Mouse (Mus musculus): ENCODE measurements at regions not wholly inside any gene's neighbourhood (a gene's known extent, or its start where the extent isn't known, plus 50 kb on each side); places are given as distances from the start of the nearest gene placed in this dataset.

DNA sequence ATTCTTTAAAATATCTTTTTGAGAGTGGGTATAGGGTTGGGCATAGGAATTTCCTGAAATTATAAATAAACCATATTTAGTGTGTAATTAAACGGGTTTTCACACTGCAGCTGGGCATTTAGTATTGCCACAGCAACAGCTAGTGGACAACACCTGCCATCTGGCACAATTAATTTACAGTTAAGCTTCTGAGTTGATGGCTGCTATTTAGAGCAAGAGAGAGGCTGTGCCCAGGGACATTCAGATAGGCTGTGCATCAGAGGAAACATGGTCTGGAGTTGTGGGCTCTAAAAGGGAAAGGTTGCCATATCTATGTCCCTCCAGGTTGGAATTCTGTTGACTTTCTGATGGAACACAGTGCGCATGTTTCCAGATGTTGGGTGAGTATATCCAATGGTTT is 227.1 kb downstream of the Pth2r start:
- H3K9me3 ChIP-seq (ENCODE audit: control insufficient read depth, low read length) = no peaks in the 10 kb centered on the region
- H3K36me3 ChIP-seq (ENCODE audit: control insufficient read depth, insufficient read depth, low read length) = no peaks in the 10 kb centered on the region
- ATAC-seq (ENCODE audit: low FRiP score, low TSS enrichment) = no peak
- no peaks in the 10 kb centered on the region for H3K4me1 ChIP-seq (ENCODE audit: control insufficient read depth, insufficient read depth, low read length)
- H3K27me3 ChIP-seq (ENCODE audit: control insufficient read depth, insufficient read depth, low read length) = no peaks in the 10 kb centered on the region
- 91% methylated on average over 2 of the region's 2 CpGs for WGBS
- no peak overlapping the region for H3K4me3 ChIP-seq (ENCODE audit: low read length)
- H3K27ac ChIP-seq (ENCODE audit: low read depth, low read length) = no peak overlapping the region
- no peak overlapping the region for H3K4me2 ChIP-seq (replicated peaks; ENCODE audit: low read depth, low read length)
- no peak overlapping the region for H3K9ac ChIP-seq (ENCODE audit: low read depth, low read length)

DNA sequence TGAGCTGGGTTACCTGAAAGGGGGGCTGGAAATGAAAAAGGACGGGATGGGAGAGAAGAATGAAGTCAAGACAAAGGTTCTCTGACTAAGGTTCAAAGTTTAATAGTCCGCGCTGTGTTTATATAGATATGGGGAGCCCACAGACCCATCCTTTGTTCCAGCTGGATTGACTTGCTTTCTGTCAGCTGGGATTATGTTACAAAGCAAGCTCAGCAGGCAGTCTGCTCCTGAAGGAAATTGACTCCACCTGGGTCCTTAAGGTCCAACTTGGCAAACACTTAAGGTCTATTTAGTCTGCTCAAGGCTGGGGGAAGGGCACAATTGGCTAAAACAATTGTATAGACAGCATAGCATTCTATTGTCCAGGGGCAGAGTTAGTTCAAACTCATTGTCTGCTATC is 253.8 kb downstream of the Pth2r start:
- Histone ChIP-seq H3K4me3 (ENCODE audit: low read length) (no peak overlapping the region), H3K36me3 (ENCODE audit: control insufficient read depth, insufficient read depth, low read length) (no peaks in the 10 kb centered on the region), H3K4me2 (replicated peaks; ENCODE audit: low read depth, low read length) (no peak overlapping the region), H3K27me3 (ENCODE audit: control insufficient read depth, insufficient read depth, low read length) (no peaks in the 10 kb centered on the region), H3K27ac (ENCODE audit: low read depth, low read length) (no peak overlapping the region), H3K9ac (ENCODE audit: low read depth, low read length) (no peak overlapping the region), H3K9me3 (ENCODE audit: control insufficient read depth, low read length) (no peaks in the 10 kb centered on the region), H3K4me1 (ENCODE audit: control insufficient read depth, insufficient read depth, low read length) (no peaks in the 10 kb centered on the region)
- peak; percentile 91 for ATAC-seq (ENCODE audit: low FRiP score, low TSS enrichment)
- WGBS = 19% methylated on average over 3 of the region's 3 CpGs

GRCm38 (mm10) chr1:65538509-65538908 is 256.7 kb downstream of the Pth2r start:
- Histone ChIP-seq H3K27me3 (ENCODE audit: control insufficient read depth, insufficient read depth, low read length) (no peaks in the 10 kb centered on the region), H3K9me3 (ENCODE audit: control insufficient read depth, low read length) (no peaks in the 10 kb centered on the region), H3K4me1 (ENCODE audit: control insufficient read depth, insufficient read depth, low read length) (no peaks in the 10 kb centered on the region), H3K9ac (ENCODE audit: low read depth, low read length) (no peak overlapping the region), H3K36me3 (ENCODE audit: control insufficient read depth, insufficient read depth, low read length) (no peaks in the 10 kb centered on the region), H3K27ac (ENCODE audit: low read depth, low read length) (no peak overlapping the region), H3K4me2 (replicated peaks; ENCODE audit: low read depth, low read length) (no peak overlapping the region), H3K4me3 (ENCODE audit: low read length) (no peak overlapping the region)
- no peak for ATAC-seq (ENCODE audit: low FRiP score, low TSS enrichment)
- WGBS = 87% methylated on average over 3 of the region's 3 CpGs

GRCm38 (mm10) chr1:65544219-65544864 is 262.5 kb downstream of the Pth2r start:
- 88% methylated on average over 5 of the region's 5 CpGs for WGBS
- no peak for ATAC-seq (ENCODE audit: low FRiP score, low TSS enrichment)

DNA sequence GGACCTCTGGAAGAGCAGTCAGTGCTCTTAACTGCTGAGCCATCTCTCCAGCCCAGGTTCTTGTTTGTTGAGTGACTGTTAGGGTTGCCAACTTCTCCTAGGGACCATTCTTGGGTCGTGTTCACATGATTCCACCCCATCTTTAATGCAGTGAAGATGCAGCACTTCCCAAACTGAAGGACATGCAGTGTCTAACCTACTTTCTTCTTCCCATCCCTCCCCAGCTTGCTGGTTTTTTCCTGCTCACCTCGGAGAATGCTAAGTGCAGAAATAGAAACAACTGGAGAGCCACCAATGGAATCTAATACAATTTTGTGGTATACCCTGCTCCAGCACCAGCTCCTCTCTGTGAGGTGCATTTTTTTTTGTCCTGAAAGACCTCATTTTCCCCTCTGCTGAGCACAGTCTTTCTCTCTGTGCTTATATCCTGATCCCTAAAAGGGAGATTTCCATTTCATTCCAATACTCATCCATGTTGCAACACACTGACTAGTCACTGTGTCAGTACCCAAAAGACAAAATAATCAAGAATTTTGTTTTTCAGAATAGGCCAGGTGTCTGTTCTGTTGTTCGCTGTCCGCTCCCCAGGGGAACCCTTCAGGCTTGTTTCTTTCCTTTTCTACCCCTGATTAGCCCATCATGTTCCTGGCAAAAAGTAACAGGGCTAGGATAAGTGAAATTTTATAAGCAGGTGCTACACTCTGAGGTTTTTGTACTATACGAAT is 263.6 kb downstream of the Pth2r start:
- H3K4me1 ChIP-seq (ENCODE audit: control insufficient read depth, insufficient read depth, low read length) = no peaks in the 10 kb centered on the region
- 78% methylated on average over 5 of the region's 5 CpGs for WGBS
- no peak overlapping the region for H3K9ac ChIP-seq (ENCODE audit: low read depth, low read length)
- no peak overlapping the region for H3K4me3 ChIP-seq (ENCODE audit: low read length)
- no peak overlapping the region for H3K27ac ChIP-seq (ENCODE audit: low read depth, low read length)
- no peak for ATAC-seq (ENCODE audit: low FRiP score, low TSS enrichment)
- no peaks in the 10 kb centered on the region for H3K9me3 ChIP-seq (ENCODE audit: control insufficient read depth, low read length)
- no peak overlapping the region for H3K4me2 ChIP-seq (replicated peaks; ENCODE audit: low read depth, low read length)
- no peaks in the 10 kb centered on the region for H3K27me3 ChIP-seq (ENCODE audit: control insufficient read depth, insufficient read depth, low read length)
- no peaks in the 10 kb centered on the region for H3K36me3 ChIP-seq (ENCODE audit: control insufficient read depth, insufficient read depth, low read length)

More at GRCm38 (mm10) chr1:65544219-65544864, 262.5 kb downstream of the Pth2r start:
- no peak overlapping the region for H3K27ac ChIP-seq (ENCODE audit: low read depth, low read length)
- H3K4me2 ChIP-seq (replicated peaks; ENCODE audit: low read depth, low read length) = no peak overlapping the region
- no peak overlapping the region for H3K4me3 ChIP-seq (ENCODE audit: low read length)
- no peaks in the 10 kb centered on the region for H3K9me3 ChIP-seq (ENCODE audit: control insufficient read depth, low read length)
- no peaks in the 10 kb centered on the region for H3K36me3 ChIP-seq (ENCODE audit: control insufficient read depth, insufficient read depth, low read length)
- no peaks in the 10 kb centered on the region for H3K4me1 ChIP-seq (ENCODE audit: control insufficient read depth, insufficient read depth, low read length)
- no peaks in the 10 kb centered on the region for H3K27me3 ChIP-seq (ENCODE audit: control insufficient read depth, insufficient read depth, low read length)
- H3K9ac ChIP-seq (ENCODE audit: low read depth, low read length) = no peak overlapping the region

- Histone ChIP-seq H3K9me3 (ENCODE audit: control insufficient read depth, low read length) (no peaks in the 10 kb centered on the region), H3K27me3 (ENCODE audit: control insufficient read depth, insufficient read depth, low read length) (no peaks in the 10 kb centered on the region), H3K27ac (ENCODE audit: low read depth, low read length) (no peak overlapping the region), H3K4me2 (replicated peaks; ENCODE audit: low read depth, low read length) (no peak overlapping the region), H3K9ac (ENCODE audit: low read depth, low read length) (no peak overlapping the region), H3K4me3 (ENCODE audit: low read length) (no peak overlapping the region), H3K36me3 (ENCODE audit: control insufficient read depth, insufficient read depth, low read length) (no peaks in the 10 kb centered on the region), H3K4me1 (ENCODE audit: control insufficient read depth, insufficient read depth, low read length) (no peaks in the 10 kb centered on the region)
- no peak for ATAC-seq (ENCODE audit: low FRiP score, low TSS enrichment)
- 80% methylated on average over 4 of the region's 4 CpGs for WGBS
Measured at GRCm38 (mm10) chr1:65548830-65549229, 267.0 kb downstream of the Pth2r start.

DNA sequence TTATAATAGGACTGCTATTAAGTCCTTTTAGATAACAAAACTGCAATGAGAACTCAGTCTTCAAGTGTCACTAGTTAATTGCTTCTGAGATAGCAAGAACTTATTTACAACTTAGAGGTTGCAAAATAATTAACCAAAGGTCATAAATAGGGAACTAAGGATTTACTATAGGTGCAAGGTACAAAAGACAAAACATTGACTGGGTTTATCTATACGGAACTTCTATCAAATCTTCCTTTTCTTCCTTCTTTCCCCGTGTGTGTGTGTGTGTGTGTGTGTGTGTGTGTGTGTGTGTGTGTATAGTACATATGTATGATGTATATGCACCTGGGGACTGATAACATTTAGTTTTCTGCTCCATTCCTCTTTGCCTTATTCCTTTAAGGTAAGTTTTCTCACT is 305.5 kb downstream of the Pth2r start:
- Histone ChIP-seq H3K27me3 (ENCODE audit: control insufficient read depth, insufficient read depth, low read length) (no peaks in the 10 kb centered on the region), H3K4me1 (ENCODE audit: control insufficient read depth, insufficient read depth, low read length) (no peaks in the 10 kb centered on the region), H3K9me3 (ENCODE audit: control insufficient read depth, low read length) (no peaks in the 10 kb centered on the region), H3K9ac (ENCODE audit: low read depth, low read length) (no peak overlapping the region), H3K36me3 (ENCODE audit: control insufficient read depth, insufficient read depth, low read length) (no peaks in the 10 kb centered on the region), H3K27ac (ENCODE audit: low read depth, low read length) (no peak overlapping the region), H3K4me3 (ENCODE audit: low read length) (no peak overlapping the region), H3K4me2 (replicated peaks; ENCODE audit: low read depth, low read length) (no peak overlapping the region)
- ATAC-seq (ENCODE audit: low FRiP score, low TSS enrichment) = no peak
- WGBS = 72% methylated on average over 2 of the region's 2 CpGs

GRCm38 (mm10) chr1:65635315-65635714 is 291.0 kb upstream of the Crygf start:
- no peaks in the 10 kb centered on the region for H3K4me1 ChIP-seq (ENCODE audit: control insufficient read depth, insufficient read depth, low read length)
- WGBS = 88% methylated on average over 2 of the region's 2 CpGs
- ATAC-seq (ENCODE audit: low FRiP score, low TSS enrichment) = no peak

DNA sequence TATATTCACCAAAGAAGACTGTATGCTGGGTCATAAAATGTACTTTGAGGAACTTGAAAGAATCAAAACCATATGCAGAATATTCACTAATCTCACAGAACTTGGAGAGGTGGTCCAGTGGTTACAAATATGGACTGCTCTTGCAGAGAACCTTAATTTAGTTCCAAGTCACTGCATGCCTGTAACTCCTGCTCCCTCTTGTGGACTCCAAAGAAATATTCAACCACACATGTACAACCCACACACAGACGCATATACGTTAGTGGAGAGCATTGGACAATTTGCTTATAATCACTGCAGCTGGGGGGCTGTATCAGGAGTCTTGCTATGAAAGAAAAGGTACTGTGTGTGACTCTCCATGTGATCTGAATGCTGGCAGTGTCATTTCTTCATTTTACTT is 271.9 kb upstream of the Crygf start:
- ATAC-seq (ENCODE audit: low FRiP score, low TSS enrichment) = no peak
- H3K4me2 ChIP-seq (replicated peaks; ENCODE audit: low read depth, low read length) = no peak overlapping the region
- H3K27me3 ChIP-seq (ENCODE audit: control insufficient read depth, insufficient read depth, low read length) = no peaks in the 10 kb centered on the region
- H3K9ac ChIP-seq (ENCODE audit: low read depth, low read length) = no peak overlapping the region
- WGBS = 81% methylated on average over 2 of the region's 2 CpGs
- H3K27ac ChIP-seq (ENCODE audit: low read depth, low read length) = no peak overlapping the region
- H3K4me3 ChIP-seq (ENCODE audit: low read length) = no peak overlapping the region
- H3K36me3 ChIP-seq (ENCODE audit: control insufficient read depth, insufficient read depth, low read length) = no peaks in the 10 kb centered on the region
- no peaks in the 10 kb centered on the region for H3K9me3 ChIP-seq (ENCODE audit: control insufficient read depth, low read length)
- no peaks in the 10 kb centered on the region for H3K4me1 ChIP-seq (ENCODE audit: control insufficient read depth, insufficient read depth, low read length)

More at GRCm38 (mm10) chr1:65635315-65635714, 291.0 kb upstream of the Crygf start:
- H3K27me3 ChIP-seq (ENCODE audit: control insufficient read depth, insufficient read depth, low read length) = no peaks in the 10 kb centered on the region
- H3K36me3 ChIP-seq (ENCODE audit: control insufficient read depth, insufficient read depth, low read length) = no peaks in the 10 kb centered on the region
- H3K9me3 ChIP-seq (ENCODE audit: control insufficient read depth, low read length) = no peaks in the 10 kb centered on the region
- no peak overlapping the region for H3K4me2 ChIP-seq (replicated peaks; ENCODE audit: low read depth, low read length)
- no peak overlapping the region for H3K4me3 ChIP-seq (ENCODE audit: low read length)
- H3K9ac ChIP-seq (ENCODE audit: low read depth, low read length) = no peak overlapping the region
- H3K27ac ChIP-seq (ENCODE audit: low read depth, low read length) = no peak overlapping the region

All from kidney, embryonic 14.5 days (tissue).